Mouse (Mus musculus) thymus, adult 2 months (tissue): Measurements from ENCODE around the gene Synrg.

ENCODE experiments used
- CTCF ChIP-seq: fragments of 200-500 bp; IDR thresholded peaks from 2 replicates; pipeline ENCODE4 v1.5.1; 2012; ENCODE audit warnings: mild to moderate bottlenecking, control low read depth, low read length, moderate library complexity, borderline replicate concordance; ENCODE audit not compliant: control insufficient read depth, poor library complexity, insufficient read depth; ENCODE audit errors: extremely low read depth
- POLR2A ChIP-seq: fragments of 200-500 bp; IDR thresholded peaks from 2 replicates; pipeline ENCODE4 v1.6.1; 2012; ENCODE audit warnings: mild to moderate bottlenecking, low read length, control low read depth, moderate library complexity; ENCODE audit not compliant: control insufficient read depth, poor library complexity, insufficient read depth; ENCODE audit errors: extremely low read depth

- TF ChIP-seq CTCF = no peak
- TF ChIP-seq POLR2A = no peak
These were observed 89.4 kb downstream of the Synrg start for GRCm38 (mm10) chr11:84053524-84054163.
